Mouse (Mus musculus) adrenal gland, adult 2 months (tissue): ENCODE measurements around the gene Gtsf2. TPM values are rescaled to one million over a fixed set of nuclear protein-coding genes. Genes with fewer than 3 reads are reported as not detected.

Experiments used
- DNase-seq: peaks from one replicate; pipeline ENCODE4 v3.0.0; 2021
- polyA plus RNA-seq: library from polyadenylated mRNA; depleted of rRNA; stranded (reverse); fragments of >200 nt; gene quantifications from 2 replicates; pipeline ENCODE4 v1.2.3, GENCODE M21; 2012; rRNA removed
- total RNA-seq, 2 experiments: library from RNA; stranded (reverse); gene quantifications; 2 replicates each; pipeline ENCODE4 v1.2.3; 2021

Gtsf2 gene
- total and polyA plus RNA-seq, 3 experiments: not detected

GRCm38 (mm10) chr15:103393577-103393976 lies 54.7 kb downstream of the Gtsf2 start:
- DNase-seq: no peak

Other genes with a start within 250 kb of the Gtsf2 start
- gene Cbx5, start 208.7 kb downstream of the Gtsf2 start, total RNA-seq: 10 to 100 TPM; 76.3 to 80.2 TPM
- 4.4 and 4.7 TPM in 2 replicates for gene Cbx5, start 208.7 kb downstream of the Gtsf2 start, polyA plus RNA-seq
- 100 to 1,000 TPM; 140 to 208 TPM for gene Hnrnpa1, start 208.0 kb downstream of the Gtsf2 start, total RNA-seq
- 8.1 TPM in 2 replicates for gene Hnrnpa1, start 208.0 kb downstream of the Gtsf2 start, polyA plus RNA-seq
- gene Nfe2, start 190.1 kb downstream of the Gtsf2 start, total RNA-seq: under 1 TPM; 0.21 to 0.95 TPM
- gene Nfe2, start 190.1 kb downstream of the Gtsf2 start, polyA plus RNA-seq: 0.38 and 0.83 TPM in 2 replicates
- 100 to 1,000 TPM; 146 to 152 TPM for gene Copz1, start 175.8 kb downstream of the Gtsf2 start, total RNA-seq
- gene Copz1, start 175.8 kb downstream of the Gtsf2 start, polyA plus RNA-seq: 51.3 and 59.7 TPM in 2 replicates
- gene Gpr84, start 137.9 kb downstream of the Gtsf2 start, total RNA-seq: not detected
- 0.09 and 0.15 TPM in 2 replicates for gene Gpr84, start 137.9 kb downstream of the Gtsf2 start, polyA plus RNA-seq
- gene Zfp385a, start 108.4 kb downstream of the Gtsf2 start, total RNA-seq: 10 to 100 TPM; 10.1 to 18.3 TPM
- gene Zfp385a, start 108.4 kb downstream of the Gtsf2 start, polyA plus RNA-seq: 16.7 and 17.1 TPM in 2 replicates
- 10 to 100 TPM; 28.4 to 36.0 TPM for gene Itga5, start 81.7 kb downstream of the Gtsf2 start, total RNA-seq
- 28.5 and 33.7 TPM in 2 replicates for gene Itga5, start 81.7 kb downstream of the Gtsf2 start, polyA plus RNA-seq
- not detected for gene Gtsf1, start 18.0 kb downstream of the Gtsf2 start, total RNA-seq
- gene Gtsf1, start 18.0 kb downstream of the Gtsf2 start, polyA plus RNA-seq: not detected in 2 replicates
- 1 to 10 TPM; 4.7 to 6.5 TPM for gene Nckap1l, start 5.3 kb upstream of the Gtsf2 start, total RNA-seq
- 2.6 and 3.5 TPM in 2 replicates for gene Nckap1l, start 5.3 kb upstream of the Gtsf2 start, polyA plus RNA-seq
- 10 to 100 TPM in 1 of 2 experiments, 1 to 10 TPM in 1; 6.8 to 10.4 TPM for gene Pde1b, start 54.6 kb upstream of the Gtsf2 start, total RNA-seq
- 2.7 and 3.7 TPM in 2 replicates for gene Pde1b, start 54.6 kb upstream of the Gtsf2 start, polyA plus RNA-seq
- gene Ppp1r1a, start 89.5 kb upstream of the Gtsf2 start, total RNA-seq: 10 to 100 TPM; 24.4 to 39.6 TPM
- gene Ppp1r1a, start 89.5 kb upstream of the Gtsf2 start, polyA plus RNA-seq: 41.3 and 88.5 TPM in 2 replicates
- gene Glycam1, start 116.6 kb upstream of the Gtsf2 start, total RNA-seq: not detected
- gene Glycam1, start 116.6 kb upstream of the Gtsf2 start, polyA plus RNA-seq: not detected in 2 replicates